Mouse (Mus musculus) CH12.LX (cell line): ENCODE results near the gene Fkbp15. TPM values are rescaled to one million over a fixed set of nuclear protein-coding genes. Genes with fewer than 3 reads are reported as not detected.

Experiments used
- DNase-seq: peaks from one replicate; pipeline ENCODE4 v3.0.0-alpha.2; 2013; ENCODE audit errors: extremely low read depth
- H3K27ac ChIP-seq: 2 replicates; pipeline ENCODE4 v1.5.1; 2012; ENCODE audit warnings: low read depth, mild to moderate bottlenecking, control low read depth, moderate library complexity; ENCODE audit not compliant: insufficient read depth
- H3K27me3 ChIP-seq: replicated peaks from 2 replicates; pipeline ENCODE3; 2012; ENCODE audit warnings: inconsistent platforms
- H3K36me3 ChIP-seq, 2 experiments: replicated peaks in 1 of 2; 2 replicates each; pipeline versions ENCODE3 to v1.6.1; 2012; ENCODE audit warnings: inconsistent platforms in 1 of 2, low read length in 1 of 2, mild to moderate bottlenecking in 1 of 2, mixed read lengths in 1 of 2, moderate library complexity in 1 of 2; ENCODE audit not compliant: control insufficient read depth in 1 of 2, insufficient read depth in 1 of 2
- H3K4me1 ChIP-seq, 2 experiments: 2 replicates each; pipeline ENCODE4 v1.6.1; 2012; ENCODE audit warnings: inconsistent platforms in 1 of 2, moderate library complexity in 1 of 2; ENCODE audit not compliant: insufficient read depth in 2 of 2, control insufficient read depth in 1 of 2
- H3K4me2 ChIP-seq: 2 replicates; pipeline ENCODE4 v1.6.1; 2012; ENCODE audit warnings: low read depth, mild to moderate bottlenecking, control low read depth; ENCODE audit not compliant: poor library complexity, insufficient read depth, severe bottlenecking
- H3K4me3 ChIP-seq, 3 experiments: fragments of 150-350 bp in 1 of 3; sonication (generic) in 1 of 3; replicated peaks in 1 of 3; 2 replicates each; pipeline versions ENCODE3 to v1.5.1; 2011 to 2012; ENCODE audit warnings: low read depth in 2 of 3, low read length in 2 of 3, mild to moderate bottlenecking in 2 of 3, moderate library complexity in 2 of 3, control low read depth in 1 of 3, improper control_type of control experiment in 1 of 3, inconsistent platforms in 1 of 3, mixed read lengths in 1 of 3; ENCODE audit not compliant: poor library complexity in 1 of 3
- H3K79me2 ChIP-seq: replicated peaks from 2 replicates; pipeline ENCODE4 v1.6.1; 2012; ENCODE audit warnings: mild to moderate bottlenecking, moderate library complexity; ENCODE audit not compliant: control insufficient read depth, poor library complexity, insufficient read depth, severe bottlenecking; ENCODE audit errors: extremely low read depth
- H3K9ac ChIP-seq: 2 replicates; pipeline ENCODE4 v1.6.1; 2012; ENCODE audit warnings: low read depth, mild to moderate bottlenecking, control low read depth, moderate library complexity; ENCODE audit not compliant: insufficient read depth
- H3K9me3 ChIP-seq: replicated peaks from 2 replicates; pipeline ENCODE3; 2012; ENCODE audit warnings: low read length, inconsistent platforms, mixed read lengths
- BHLHE40 ChIP-seq: IDR thresholded peaks from 2 replicates; pipeline ENCODE4 v1.6.1; 2011; ENCODE audit warnings: mild to moderate bottlenecking, low read depth, low read length, improper control_type of control experiment
- CTCF ChIP-seq, 2 experiments: IDR thresholded peaks in 1 of 2; conservative IDR thresholded peaks in 1 of 2; 2 replicates each; pipeline ENCODE4 v1.5.1; 2011 to 2012; ENCODE audit warnings: low read depth in 2 of 2, low read length in 2 of 2, improper control_type of control experiment in 1 of 2, inconsistent platforms in 1 of 2, mild to moderate bottlenecking in 1 of 2, moderate library complexity in 1 of 2
- ELF1 ChIP-seq: IDR thresholded peaks from 2 replicates; pipeline ENCODE4 v1.6.1; 2014; ENCODE audit warnings: low read depth, mild to moderate bottlenecking, inconsistent platforms, low read length, improper control_type of control experiment
- EP300 ChIP-seq: IDR thresholded peaks from 2 replicates; pipeline ENCODE4 v1.6.1; 2011; ENCODE audit warnings: low read length, improper control_type of control experiment
- GABPA ChIP-seq: IDR thresholded peaks from 2 replicates; pipeline ENCODE4 v1.6.1; 2012; ENCODE audit warnings: low read depth, low read length, improper control_type of control experiment, inconsistent platforms; ENCODE audit not compliant: insufficient replicate concordance
- HCFC1 ChIP-seq: IDR thresholded peaks from 2 replicates; pipeline ENCODE4 v1.6.1; 2012; ENCODE audit warnings: low read depth, mild to moderate bottlenecking, inconsistent platforms, low read length, improper control_type of control experiment
- JUN ChIP-seq: IDR thresholded peaks from 2 replicates; pipeline ENCODE4 v1.6.1; 2011; ENCODE audit warnings: low read depth, mild to moderate bottlenecking, low read length, improper control_type of control experiment, moderate library complexity; ENCODE audit not compliant: insufficient read depth
- MAX ChIP-seq: IDR thresholded peaks from 2 replicates; pipeline ENCODE4 v1.6.1; 2011; ENCODE audit warnings: low read length, improper control_type of control experiment
- MEF2A ChIP-seq: IDR thresholded peaks from 2 replicates; pipeline ENCODE4 v1.6.1; 2014; ENCODE audit warnings: low read depth, mild to moderate bottlenecking, inconsistent platforms, low read length, improper control_type of control experiment, borderline replicate concordance
- MXI1 ChIP-seq: IDR thresholded peaks from 2 replicates; pipeline ENCODE4 v1.6.1; 2011; ENCODE audit warnings: mild to moderate bottlenecking, low read depth, low read length, improper control_type of control experiment
- NELFE ChIP-seq: IDR thresholded peaks from 2 replicates; pipeline ENCODE4 v1.6.1; 2011; ENCODE audit warnings: low read depth, low read length, improper control_type of control experiment
- NRF1 ChIP-seq: IDR thresholded peaks from 2 replicates; pipeline ENCODE4 v1.6.1; 2014; ENCODE audit warnings: low read depth, mild to moderate bottlenecking, inconsistent platforms, low read length, improper control_type of control experiment, moderate library complexity
- PAX5 ChIP-seq: IDR thresholded peaks from 2 replicates; pipeline ENCODE4 v1.6.1; 2012; ENCODE audit warnings: low read length, inconsistent platforms, mixed read lengths
- POLR2AphosphoS2 ChIP-seq: IDR thresholded peaks from 2 replicates; pipeline ENCODE4 v1.6.1; 2011; ENCODE audit warnings: low read depth, low read length, improper control_type of control experiment
- RAD21 ChIP-seq: IDR thresholded peaks from 2 replicates; pipeline ENCODE4 v1.6.1; 2011; ENCODE audit warnings: low read depth, mild to moderate bottlenecking, low read length, improper control_type of control experiment, moderate library complexity
- SMC3 ChIP-seq: IDR thresholded peaks from 2 replicates; pipeline ENCODE4 v1.6.1; 2011; ENCODE audit warnings: low read depth, low read length, improper control_type of control experiment
- UBTF ChIP-seq: IDR thresholded peaks from 2 replicates; pipeline ENCODE4 v1.6.1; 2012; ENCODE audit warnings: low read depth, mild to moderate bottlenecking, inconsistent platforms, low read length, improper control_type of control experiment, moderate library complexity
- ZC3H11A ChIP-seq: IDR thresholded peaks from 2 replicates; pipeline ENCODE4 v1.6.1; 2012; ENCODE audit warnings: low read depth, mild to moderate bottlenecking, inconsistent platforms, low read length, improper control_type of control experiment
- ZNF384 ChIP-seq: IDR thresholded peaks from 2 replicates; pipeline ENCODE4 v1.6.1; 2012; ENCODE audit warnings: low read depth, low read length, improper control_type of control experiment, inconsistent platforms
- dilution Hi-C: fragments of 300-500 bp; cut with MboI; formaldehyde crosslinking; loops from 2 replicates; pipeline ENCODE4 v1.14.3; 2020; ENCODE audit warnings: low sequenced_read_pairs; ENCODE audit not compliant: extremely low pct_unique_long_range_greater_than_20kb, extremely low pct_ligation_motif_present
- in situ Hi-C: fragments of 300-500 bp; cut with MboI; formaldehyde crosslinking; loops from 3 replicates; pipeline ENCODE4 v1.14.3; 2019; ENCODE audit warnings: low sequenced_read_pairs, low pct_ligation_motif_present, low pct_unique_long_range_greater_than_20kb, mixed read lengths
- polyA plus RNA-seq: library from polyadenylated mRNA; unstranded; fragments of >175 nt; gene quantifications from 2 replicates; pipeline ENCODE4 v1.2.1, GENCODE M21; 2012; ENCODE audit warnings: low read depth; ENCODE audit not compliant: insufficient read length
- total RNA-seq, 2 experiments: library from RNA; depleted of rRNA; stranded (reverse); fragments of 300-350 nt in 1 of 2; fragments of >200 nt in 1 of 2; gene quantifications; 2 replicates each; pipeline ENCODE4 v1.2.3; 2012 to 2014

The Fkbp15 gene
- total and polyA plus RNA-seq, 3 experiments, result 24.0 to 35.1 (median 30.4) TPM

DNA sequence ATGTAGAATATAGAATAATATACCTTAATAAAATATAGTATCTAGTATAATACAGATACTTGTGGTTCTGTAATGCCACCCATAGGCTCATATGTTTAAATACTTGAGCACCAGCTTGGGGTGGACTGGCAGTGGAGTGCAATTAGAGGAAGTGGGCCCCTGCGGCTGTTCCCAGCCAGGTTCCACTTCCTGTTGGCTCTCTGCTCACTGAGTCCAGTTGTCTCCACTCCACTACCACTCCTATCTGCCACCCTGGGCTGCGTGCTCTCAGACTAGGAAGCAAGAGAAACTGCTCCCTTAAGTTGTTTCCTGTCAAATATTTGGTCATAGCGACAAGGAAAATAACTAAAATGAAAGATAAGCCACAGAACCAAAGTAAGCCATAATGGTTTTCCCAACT, 37.7 kb downstream of the Fkbp15 start (continued):
- TF ChIP-seq MEF2A (no peak), MAX (no peak), CTCF (conservative IDR thresholded peaks at IDR 0.05 in 1 of 2, IDR thresholded peaks at IDR 0.05 in 1 of 2; ENCODE audit: low read depth in 2 of 2, low read length in 2 of 2) (no peak), JUN (no peak)

DNA sequence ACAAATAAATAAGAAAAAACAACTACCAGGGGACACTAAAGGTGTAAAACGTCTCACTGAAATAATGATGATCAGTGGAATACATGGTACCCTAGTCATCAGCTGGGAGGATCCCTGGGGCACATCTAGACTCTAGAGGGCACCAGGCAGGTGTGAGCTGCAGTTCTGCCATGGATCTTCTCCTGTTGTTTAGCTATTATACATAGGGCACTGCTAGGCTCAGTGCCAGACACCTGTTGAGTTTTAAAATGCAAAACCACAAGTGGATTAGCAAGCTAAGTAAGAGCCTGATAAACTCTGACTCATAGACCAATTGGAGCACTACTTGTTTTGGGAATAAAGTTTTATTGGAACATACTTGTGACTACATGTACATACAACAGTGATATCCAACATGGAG, 42.1 kb downstream of the Fkbp15 start:
- H3K9me3 ChIP-seq, result no peaks in the 10 kb centered on the region
- H3K4me1 ChIP-seq, result peaks cover 14 to 57% of the 10 kb centered on the region in 2 experiments
- TF ChIP-seq NELFE (no peak), EP300 (no peak), POLR2AphosphoS2 (no peak), UBTF (no peak), BHLHE40 (no peak), ELF1 (no peak), GABPA (no peak), NRF1 (no peak), MEF2A (no peak), ZC3H11A (no peak), JUN (no peak), ZNF384 (no peak), MAX (no peak), PAX5 (no peak)
- H3K4me2 ChIP-seq, result no peak overlapping the region
- dilution Hi-C loops, result no loop called here
- H3K27me3 ChIP-seq, result no peaks in the 10 kb centered on the region
- H3K9ac ChIP-seq, result no peak overlapping the region
- H3K79me2 ChIP-seq, result no peaks in the 10 kb centered on the region
- in situ Hi-C loops, result no loop called here
- no peak overlapping the region for H3K27ac ChIP-seq
- H3K36me3 ChIP-seq, result peaks cover 50 to 89% of the 10 kb centered on the region in 2 experiments
- DNase-seq, result no peak
- H3K4me3 ChIP-seq, result no peak overlapping the region

DNA sequence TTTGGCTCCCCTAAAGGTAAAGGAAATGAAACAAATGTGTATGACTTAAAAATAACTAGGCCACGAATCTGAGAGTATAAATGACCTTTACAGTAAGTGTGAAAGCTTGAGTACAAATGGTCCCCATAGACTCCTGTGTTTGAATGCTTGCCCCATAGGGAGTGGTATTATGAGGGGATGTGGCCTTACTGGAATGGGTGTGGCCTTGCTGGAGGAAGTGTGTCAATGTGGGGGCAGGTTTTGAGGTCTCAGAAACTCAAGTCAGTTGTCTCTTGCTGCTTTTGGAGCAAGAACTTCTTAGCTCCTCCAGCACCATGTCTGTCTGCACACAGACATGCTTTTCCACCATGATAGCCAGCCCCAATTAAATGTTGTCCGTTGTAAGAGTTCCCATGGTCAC, 43.9 kb downstream of the Fkbp15 start:
- no peak overlapping the region for H3K27ac ChIP-seq
- in situ Hi-C loops, result no loop called here
- TF ChIP-seq MXI1 (no peak), CTCF (conservative IDR thresholded peaks at IDR 0.05 in 1 of 2, IDR thresholded peaks at IDR 0.05 in 1 of 2; ENCODE audit: low read depth in 2 of 2, low read length in 2 of 2) (no peak), HCFC1 (no peak), ELF1 (no peak), PAX5 (no peak), ZC3H11A (no peak), SMC3 (no peak), RAD21 (no peak)
- H3K79me2 ChIP-seq, result no peaks in the 10 kb centered on the region
- peak; percentile 36 for DNase-seq
- dilution Hi-C loops, result no loop called here
- H3K4me3 ChIP-seq, result no peak overlapping the region
- H3K4me1 ChIP-seq, result peaks cover 5 to 48% of the 10 kb centered on the region in 2 experiments; a peak in 3 of 4 replicates
- H3K36me3 ChIP-seq, result peaks cover 47 to 86% of the 10 kb centered on the region in 2 experiments
- no peak overlapping the region for H3K4me2 ChIP-seq
- H3K9me3 ChIP-seq, result no peaks in the 10 kb centered on the region
- no peak overlapping the region for H3K9ac ChIP-seq
- no peaks in the 10 kb centered on the region for H3K27me3 ChIP-seq
